Mouse (Mus musculus) large intestine, adult 2 months (tissue): Measurements from ENCODE around the gene Csnk1d. TPM values are rescaled to one million over a fixed set of nuclear protein-coding genes. Genes with fewer than 3 reads are reported as not detected.

Experiments used
- DNase-seq: peaks from one replicate; pipeline ENCODE4 v3.0.0-alpha.2; 2012; ENCODE audit warnings: low read depth, low spot score
- WGBS: fragments of 180-500 bp; shearing (Covaris S2); methylation state at CpG from one replicate; pipeline ENCODE4 v1.1.7; 2018; 5-methylcytosine and 5-hydroxymethylcytosine counted together
- polyA plus RNA-seq: library from polyadenylated mRNA; depleted of rRNA; stranded (reverse); fragments of >200 nt; gene quantifications from 2 replicates; pipeline ENCODE4 v1.2.3, GENCODE M21; 2012

Gene Csnk1d
- polyA plus RNA-seq, 1 experiment = 74.9 TPM

DNA sequence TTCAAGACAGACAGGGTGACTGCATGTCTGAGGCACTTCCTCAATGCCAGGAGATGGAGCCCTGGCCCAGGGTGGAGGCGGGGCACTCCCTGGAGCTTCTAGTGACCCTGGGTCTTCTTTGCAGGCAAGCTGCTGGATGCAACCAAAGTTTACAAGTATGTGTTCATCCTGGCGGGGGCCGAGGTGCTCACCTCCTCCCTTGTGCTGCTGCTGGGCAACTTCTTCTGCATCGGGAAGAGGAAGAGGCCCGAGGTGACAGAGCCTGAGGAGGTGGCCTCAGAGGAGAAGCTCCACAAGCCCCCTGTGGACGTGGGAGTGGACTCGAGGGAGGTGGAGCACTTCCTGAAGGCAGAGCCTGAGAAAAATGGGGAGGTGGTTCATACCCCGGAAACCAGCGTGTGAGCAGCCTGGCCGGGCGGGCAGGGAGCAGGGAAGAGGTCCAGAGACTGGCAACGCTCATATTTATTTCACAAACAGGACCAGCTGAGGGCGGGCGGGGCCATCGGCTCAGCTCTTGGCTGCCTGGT is 33.3 kb downstream of the Csnk1d start:
- WGBS = 32% methylated on average over 15 of the region's 15 CpGs
- DNase-seq = no peak

DNA sequence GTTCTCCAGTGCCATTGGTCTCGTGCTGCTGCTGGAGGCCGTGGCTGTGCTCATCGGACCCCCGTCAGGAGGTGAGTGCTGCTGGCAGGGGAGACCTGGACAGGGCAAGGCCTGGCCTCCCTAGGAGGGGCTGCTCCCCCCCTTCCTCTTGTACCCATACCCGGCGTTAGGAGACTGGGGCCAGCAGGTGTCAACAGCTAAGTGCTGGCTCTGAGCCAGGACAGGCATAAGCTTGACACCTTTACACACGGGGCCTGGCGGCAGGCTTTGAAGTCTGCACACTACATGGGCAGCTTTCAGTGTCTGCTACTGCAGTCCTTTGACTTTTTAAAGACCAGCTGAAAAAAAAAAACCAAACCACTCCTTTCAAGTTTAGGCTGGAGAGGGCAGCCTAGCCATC is 34.1 kb downstream of the Csnk1d start:
- WGBS = 46% methylated on average over 8 of the region's 8 CpGs
- DNase-seq = no peak

DNA sequence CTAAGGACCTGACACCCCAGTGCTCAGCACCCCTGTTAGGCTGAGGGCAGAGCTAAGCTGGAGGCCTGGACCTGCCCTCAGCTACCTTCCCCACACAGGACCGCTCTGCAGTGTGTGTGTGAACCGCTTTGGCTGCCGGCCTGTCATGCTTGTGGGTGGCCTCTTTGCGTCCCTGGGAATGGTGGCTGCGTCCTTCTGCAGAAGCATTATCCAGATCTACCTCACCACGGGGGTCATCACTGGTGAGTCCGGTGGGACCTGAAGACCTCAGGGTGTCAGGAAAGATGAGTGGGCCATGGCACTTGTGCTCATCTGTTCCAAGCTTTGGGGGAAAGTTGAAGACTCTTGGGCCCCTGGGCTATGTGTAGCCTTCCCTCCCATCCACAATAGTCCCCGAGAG is 35.4 kb downstream of the Csnk1d start:
- WGBS = 91% methylated on average over 8 of the region's 8 CpGs
- DNase-seq = no peak

DNA sequence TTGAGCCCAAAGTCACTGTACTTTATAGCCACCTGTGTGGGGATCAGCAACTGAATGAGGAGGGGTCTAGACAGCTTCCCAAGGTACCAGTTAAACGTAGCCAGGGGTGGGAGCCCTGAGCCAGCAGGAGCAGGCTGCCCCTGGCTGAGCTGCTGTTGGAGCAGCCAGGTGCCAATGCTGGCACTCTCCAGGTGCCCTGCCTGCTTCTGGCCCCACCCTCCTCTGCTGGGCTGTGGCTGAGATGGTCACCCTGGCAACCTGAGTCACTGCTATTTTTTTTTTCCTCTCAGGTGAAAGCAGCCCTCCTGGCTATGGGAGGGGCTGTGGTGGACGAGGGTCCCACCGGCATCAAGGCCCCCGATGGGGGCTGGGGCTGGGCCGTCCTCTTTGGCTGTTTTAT is 36.2 kb downstream of the Csnk1d start:
- WGBS = 43% methylated on average over 5 of the region's 5 CpGs
- DNase-seq = no peak

DNA sequence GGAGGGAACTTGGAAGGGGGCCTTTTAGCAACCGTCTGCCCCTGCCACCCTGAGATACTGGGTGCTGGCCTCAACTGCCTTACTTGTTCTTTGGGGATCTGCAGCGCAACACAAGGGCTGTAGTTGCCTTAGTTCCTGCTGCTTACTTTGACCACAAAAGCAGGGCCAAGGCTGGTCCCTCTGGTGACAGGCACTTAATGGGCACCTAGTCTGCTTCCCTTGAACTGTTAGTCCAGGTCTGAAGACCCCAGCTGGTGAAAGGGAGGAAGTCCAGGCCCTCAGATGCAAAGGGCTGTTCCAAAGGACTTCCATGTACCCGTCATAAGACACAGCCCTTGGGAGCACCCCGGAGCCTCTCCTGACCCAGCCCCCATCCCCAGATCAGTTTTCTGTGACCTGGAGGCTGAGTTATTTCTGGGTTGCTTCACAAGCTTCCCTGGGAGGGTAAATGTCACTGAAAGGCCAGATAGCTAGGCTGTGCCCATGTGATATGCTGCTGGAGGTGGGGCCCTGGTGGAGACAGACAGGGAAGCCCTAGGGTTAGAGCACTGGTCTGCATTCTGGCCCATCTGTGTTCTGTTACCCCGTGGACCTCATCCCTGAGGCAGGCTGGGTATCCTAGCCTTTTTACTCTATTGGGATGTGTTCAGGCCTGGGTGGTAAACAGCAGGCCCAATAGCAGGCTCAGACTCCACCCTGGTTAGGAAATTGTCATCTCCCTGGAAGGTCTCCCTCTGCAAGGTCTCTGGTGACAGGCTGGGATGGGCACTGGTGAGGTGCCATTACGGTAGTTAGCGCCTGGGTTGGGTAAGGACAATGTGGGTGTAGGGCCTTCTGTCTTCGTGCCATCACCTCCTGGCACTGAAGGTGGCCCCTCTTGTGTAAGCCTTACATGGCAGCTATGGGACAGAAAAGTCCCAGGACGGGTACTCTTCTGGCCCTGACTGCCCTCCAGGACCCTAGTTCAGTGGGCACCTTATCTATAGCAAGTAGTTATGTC is 39.1 kb downstream of the Csnk1d start:
- WGBS = 90% methylated on average over 9 of the region's 9 CpGs

DNA sequence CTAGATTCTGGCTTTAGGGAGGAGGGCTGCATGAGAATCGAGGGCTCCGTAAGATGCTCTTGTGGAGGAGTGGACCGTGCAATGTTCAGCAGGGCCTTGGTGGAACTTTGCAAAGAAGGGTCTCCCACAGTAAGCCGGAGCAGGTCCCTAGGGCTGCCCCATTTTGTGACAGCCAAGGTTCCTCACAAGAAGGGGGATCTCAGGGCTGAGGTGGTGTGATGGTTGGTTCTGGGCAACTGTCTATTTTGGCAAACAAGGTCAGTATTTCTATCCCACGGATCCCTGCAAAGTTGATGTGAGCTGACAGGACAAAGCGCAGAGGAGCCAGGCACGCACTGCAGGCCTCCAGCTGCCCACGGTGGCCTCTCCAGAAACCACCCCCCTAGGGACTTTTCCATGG is 39.9 kb downstream of the Csnk1d start:
- no peak for DNase-seq
- WGBS = 42% methylated on average over 8 of the region's 8 CpGs

More for the DNA sequence above, 39.1 kb downstream of the Csnk1d start:
- no peak for DNase-seq

DNA sequence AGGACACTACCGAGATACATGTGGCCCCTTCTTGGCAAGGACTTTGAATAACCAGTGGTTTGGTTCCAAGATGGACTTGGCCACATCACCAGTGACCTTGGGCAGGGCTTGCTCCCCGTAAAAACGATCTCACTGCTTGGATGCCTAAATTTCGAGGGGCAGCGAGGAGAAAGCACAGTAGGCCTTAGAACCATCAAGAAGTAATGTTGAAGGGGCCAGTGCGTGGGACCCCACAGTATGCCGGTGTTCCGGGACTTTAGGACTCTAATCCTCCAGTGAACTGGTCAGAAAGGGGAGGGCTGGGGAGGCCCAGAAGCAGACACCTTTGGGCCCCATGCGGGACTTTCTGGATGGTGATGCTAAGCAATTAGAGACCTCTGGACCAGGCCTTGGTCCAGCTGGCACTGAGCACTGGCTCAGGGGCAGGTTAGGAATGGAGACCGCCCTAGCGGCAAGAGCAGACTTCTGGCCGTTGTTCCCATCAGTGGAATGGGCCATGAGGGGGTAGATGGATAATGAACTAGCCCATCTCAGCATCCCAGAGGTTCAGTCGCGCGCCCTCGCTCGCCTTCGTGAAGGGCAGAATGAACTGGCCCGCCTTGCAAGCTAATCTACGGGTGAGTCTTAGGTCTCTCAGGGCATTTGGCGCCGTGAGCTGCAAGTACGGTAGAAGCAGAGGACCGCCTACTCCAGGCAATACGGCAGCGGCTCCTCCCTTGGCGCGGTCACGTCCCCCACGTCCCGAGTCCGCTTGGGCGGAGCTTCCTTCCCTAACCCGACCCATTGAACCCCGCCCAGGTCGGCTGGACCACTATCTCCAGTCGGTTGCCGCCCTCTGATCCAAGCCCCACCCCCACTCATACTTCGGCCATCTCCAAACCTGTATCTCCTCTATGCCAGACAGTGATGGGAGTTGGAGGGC is 40.6 kb downstream of the Csnk1d start:
- 6% methylated on average over 39 of the region's 39 CpGs for WGBS
- DNase-seq = peak; percentile 75

DNA sequence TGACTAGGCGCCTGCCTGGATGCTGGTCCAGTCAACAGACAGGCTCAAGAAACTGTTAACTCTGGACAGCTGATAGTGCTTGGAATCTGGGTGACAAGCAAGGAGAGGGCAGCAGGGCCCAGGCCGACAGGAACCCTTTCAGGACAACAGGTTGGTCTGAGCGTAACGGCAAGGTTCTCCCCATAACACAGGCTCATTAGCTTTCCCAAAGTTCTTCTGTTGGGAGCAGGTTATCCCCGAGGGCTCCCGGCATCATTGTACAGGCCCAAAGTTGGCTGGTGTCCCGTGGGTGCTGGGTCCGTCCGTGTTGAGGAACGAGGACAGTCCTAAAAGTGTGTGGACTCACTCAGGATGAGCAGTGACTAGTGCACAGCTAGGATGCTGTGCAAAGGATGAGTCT is 41.3 kb downstream of the Csnk1d start:
- 63% methylated on average over 10 of the region's 10 CpGs for WGBS
- DNase-seq = no peak

DNA sequence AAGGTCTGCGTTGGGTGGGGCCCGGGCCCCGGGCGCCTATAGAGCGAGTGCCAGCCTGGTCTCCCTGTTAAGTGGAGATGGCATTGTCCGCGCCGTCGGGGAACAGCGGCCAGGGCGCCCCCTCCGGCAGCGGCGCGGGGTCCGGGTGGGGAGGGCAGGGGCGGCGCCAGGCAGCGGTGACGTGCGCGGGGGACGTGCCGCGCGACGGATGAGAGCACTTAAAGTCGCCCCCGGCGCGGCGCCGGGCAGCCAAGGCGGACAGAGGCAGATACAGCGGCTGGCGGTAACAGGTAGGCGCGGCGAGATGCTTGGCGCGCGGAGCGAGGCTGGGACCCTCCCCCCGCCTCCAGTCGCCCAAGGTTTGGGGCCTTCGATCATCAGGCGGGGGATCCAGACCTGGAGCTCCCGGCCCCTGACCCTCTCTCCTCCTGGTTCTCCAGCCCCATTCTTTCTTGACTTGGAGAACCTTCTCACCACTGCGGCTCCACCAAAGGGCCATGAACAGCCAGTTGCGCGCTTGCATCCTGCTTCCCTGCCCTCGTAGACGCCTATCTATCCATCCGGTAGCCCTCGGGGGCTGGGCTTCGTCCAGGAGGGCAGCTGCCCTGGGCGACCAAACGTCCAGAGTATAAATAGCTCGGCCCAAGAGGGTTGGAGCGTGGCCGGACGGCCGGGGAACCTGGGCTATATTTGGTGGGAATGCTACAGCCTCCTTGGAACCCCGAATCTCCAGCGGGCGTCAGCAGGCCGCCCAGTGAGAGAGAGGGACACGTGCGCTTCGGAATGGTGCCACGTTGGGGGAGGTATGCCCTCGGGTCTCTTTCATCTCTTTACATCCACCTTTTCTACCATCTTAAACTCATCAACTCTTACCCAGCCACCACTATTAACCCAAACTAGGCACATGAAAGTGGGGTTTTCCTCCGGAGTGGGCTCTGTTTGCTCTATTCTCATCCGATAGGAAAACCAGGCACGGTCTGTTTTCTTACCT is 42.0 kb downstream of the Csnk1d start:
- 10% methylated on average over 75 of the region's 75 CpGs for WGBS
- DNase-seq = no peak

DNA sequence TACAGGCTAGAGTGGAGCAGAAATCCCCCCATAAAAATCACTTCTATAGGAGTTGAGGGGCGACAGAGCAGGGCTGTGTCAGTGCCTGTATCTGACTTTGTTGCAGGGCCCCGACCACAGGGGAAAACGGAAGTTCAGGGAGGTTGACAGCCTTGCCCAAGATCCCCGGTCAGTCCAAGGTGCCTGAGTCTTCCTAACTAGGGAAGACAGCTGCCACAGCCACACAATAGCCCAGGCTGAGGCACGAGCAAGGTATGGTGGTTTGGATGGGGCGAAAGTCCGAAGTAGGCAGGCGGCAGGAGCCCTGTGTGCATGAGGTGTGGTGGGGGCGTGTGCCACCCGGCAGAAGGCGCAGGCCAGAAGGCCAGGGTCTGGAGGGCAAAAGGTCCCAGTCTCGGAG is 42.8 kb downstream of the Csnk1d start, which contains the start of gene Slc16a3:
TSS of gene Slc16a3 (plus strand) at position 153 of the 400 bp plus-strand sequence.
- DNase-seq = no peak
- 11% methylated on average over 12 of the region's 12 CpGs for whole genome bisulfite sequencing

DNA sequence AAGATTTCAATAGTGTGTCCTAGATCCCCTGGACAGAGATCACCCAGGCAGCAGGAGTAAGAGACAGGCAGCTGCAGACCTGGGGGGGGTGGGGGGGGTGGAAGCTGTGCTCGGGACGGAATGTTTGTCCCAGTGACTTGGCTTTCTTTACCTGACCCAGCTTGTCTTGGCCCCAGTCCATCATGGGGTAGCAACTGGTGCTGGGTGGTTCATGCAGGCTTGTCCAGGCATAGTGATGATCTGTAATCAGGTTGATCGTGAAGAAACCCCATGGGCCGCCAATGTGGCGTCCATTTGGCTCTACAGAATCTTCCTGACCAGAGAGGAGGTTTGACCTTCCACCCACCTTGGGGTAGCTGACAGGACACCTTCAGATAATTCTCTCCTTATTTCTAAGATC is 45.2 kb downstream of the Csnk1d start:
- no peak for DNase-seq
- WGBS = 79% methylated on average over 5 of the region's 5 CpGs

DNA sequence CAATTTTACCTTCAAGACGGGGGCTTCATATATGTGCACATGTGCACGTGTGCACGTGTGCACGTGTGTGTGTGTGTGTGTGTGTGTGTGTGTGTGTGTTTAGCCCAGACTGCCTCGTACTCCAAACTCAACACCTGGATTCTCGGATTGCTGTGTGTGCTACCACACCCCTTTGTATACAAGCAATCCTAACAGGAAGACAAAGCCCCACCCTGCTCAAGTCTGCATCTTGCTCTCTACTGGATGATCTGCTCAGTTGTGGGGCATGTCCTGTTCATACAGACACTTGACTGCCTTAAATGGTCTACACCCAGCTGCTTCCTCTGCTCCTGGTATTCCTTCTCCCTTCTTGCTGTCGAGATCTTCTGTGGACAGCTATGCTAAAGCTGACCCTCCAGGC is 45.9 kb downstream of the Csnk1d start:
- no peak for DNase-seq
- 56% methylated on average over 7 of the region's 7 CpGs for WGBS

DNA sequence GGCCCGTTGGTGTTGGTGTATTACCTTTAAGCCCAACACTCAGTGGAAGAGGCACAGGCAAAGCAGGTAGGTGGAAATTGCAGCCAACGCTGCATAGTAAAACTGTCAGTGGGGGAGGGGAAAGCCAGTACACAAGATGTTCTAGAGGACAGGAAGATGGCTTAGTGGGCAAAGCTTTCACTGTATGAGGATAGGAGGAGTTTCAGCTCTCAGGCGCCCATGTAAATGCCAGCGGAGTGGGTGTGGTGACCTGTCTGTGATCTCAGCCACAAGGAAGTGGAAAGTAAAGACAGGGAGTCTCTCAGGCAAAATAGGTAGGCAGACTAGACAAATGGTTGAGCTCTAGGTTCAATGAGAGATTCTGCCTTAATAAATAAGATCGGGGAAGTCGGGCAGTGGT is 50.2 kb downstream of the Csnk1d start:
- WGBS = 51% methylated on average over 6 of the region's 6 CpGs
- DNase-seq = no peak

DNA sequence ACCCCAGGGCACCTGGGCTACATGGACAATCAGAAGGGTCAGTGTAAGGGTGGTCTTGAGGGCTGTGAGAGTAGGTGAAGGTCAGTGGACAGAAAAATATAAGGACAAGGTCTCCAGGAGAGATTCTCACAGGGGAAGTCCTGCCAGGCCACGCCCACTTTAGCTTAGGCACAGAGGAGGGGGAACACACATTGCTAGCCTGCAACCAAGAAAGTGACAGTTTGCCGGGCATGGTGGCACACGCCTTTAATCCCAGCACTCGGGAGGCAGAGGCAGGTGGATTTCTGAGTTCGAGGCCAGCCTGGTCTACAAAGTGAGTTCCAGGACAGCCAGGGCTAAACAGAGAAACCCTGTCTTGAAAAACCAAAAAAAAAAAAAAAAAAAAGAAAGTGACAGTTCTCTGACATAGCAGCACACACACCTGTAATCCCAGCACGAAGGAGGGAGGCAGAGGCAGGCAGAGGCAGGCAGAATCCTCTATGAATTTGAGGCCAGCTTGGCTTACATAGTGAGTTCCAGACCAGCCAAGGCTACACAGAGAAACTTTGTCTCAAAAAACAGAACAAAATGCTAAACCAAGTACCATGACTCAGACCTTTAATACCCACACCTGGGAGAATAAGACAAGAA is 51.3 kb downstream of the Csnk1d start:
- WGBS = 61% methylated on average over 6 of the region's 6 CpGs
- no peak for DNase-seq

DNA sequence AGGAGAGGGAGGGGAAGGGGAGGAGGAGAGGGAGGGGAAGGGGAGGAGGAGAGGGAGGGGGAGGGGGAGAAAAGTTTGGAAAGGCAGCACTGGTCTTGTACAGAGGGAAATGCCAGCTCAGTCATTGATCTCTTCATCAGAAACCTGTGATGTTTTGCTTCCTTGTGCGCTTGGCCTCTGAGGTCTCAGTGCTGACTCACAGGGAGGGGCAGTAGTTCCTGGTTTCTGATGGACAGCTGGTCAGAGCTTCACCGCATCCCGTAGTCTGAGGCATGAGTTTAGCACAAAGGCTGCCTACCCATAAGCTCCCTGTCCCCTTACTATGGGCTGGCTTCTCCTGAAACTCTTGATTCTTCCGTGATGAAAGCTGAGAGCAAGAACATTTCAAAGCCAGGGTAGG is 52.3 kb downstream of the Csnk1d start:
- DNase-seq = peak; percentile 67

DNA sequence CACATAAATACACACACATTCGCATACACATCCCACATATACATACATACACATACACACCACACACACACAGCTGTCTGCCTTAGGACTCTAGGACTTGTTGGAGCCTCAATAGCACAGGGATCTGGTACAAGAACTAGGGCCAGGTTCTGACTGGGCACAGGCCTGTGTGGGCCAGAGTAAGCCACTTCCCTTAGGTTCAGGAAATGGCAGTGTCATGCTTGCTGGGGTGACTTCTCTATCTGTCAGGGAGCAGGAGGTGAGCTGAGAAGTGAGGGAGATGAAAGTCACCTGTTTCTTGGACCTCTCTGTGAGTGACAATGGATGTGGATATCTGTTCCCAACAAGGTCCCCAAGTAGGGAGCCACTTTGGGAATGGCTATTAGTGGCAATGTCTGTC is 53.2 kb downstream of the Csnk1d start:
- 91% methylated on average over 1 of the region's 1 CpGs for WGBS
- no peak for DNase-seq

More for the DNA sequence above, 52.3 kb downstream of the Csnk1d start:
- 15% methylated on average over 4 of the region's 4 CpGs for WGBS

DNA sequence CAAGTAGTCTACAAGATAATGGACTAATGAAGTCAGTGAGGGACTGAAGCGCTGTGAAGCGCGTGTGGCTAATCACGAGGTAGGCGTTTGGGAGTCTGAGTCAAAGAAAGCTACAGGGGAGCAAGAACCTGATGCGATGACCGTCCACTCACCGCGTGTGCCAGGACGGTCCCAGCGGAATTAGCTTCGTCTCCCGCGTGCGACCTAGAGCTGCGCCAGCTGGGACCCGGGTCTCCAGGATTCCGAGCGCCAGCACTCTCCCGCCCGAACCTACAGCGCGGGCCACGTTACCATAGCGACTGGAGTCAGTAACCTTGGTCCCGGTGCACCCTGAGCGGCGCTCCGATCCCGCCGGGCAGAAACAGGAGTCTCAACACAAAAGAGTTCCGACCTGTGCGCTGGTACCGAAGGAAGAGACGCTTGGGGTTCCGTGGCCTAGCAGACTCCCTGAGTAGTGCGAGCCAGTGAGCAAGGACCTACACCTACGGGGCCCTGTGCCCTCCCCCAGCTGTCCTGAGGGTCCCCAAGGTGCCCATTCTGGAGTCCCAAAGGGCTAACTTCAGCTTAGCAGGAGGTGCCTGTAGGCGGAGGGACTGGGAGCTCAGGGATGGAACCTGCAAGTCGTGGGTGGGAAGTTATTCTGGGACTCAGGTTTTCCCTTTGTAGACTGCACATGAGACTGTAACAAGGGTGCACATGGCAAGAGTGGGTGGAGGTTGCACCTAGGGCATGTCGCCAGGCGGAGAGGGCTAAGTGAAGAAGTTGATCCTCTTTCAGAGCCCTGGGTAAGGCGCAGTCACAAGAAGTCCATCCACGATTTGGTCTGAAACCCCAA is 58.3 kb downstream of the Csnk1d start, which contains the start of gene Ccdc57:
TSS of gene Ccdc57 (minus strand) at position 309 of the 835 bp plus-strand sequence.
- WGBS = 9% methylated on average over 44 of the region's 44 CpGs
- peak; percentile 57 for DNase-seq
